ENCODE assay signal across 35 mouse cellular contexts in the genomic region with DNA sequence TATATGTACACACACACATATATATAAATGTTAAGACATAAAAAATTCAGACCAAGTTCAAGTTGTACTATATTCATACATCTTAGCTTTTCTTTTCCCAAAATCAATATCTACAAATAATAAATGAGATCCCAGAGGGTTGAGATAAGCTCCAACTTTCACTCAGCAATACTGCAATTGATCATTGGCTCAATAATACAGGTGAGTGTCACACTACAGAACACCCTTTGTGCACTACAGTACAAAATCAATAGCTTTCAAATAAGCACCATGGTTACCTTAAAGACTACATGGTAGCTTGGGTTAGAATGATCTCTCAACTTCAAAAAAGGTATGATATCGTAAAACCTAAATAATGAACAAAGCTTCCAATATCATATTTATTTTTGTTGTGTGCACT.
"Had no signal": no experiment of that assay in that cellular context is flagged by ENCODE, and none has a peak within 500 bp of the region (broad histone marks: within the 10 kb centered on the region; RNA-seq: fewer than 3 reads in every experiment).

No protein-coding gene starts in this region.

- H3K9me3 ChIP-seq: heart, embryonic 10.5 days; heart, embryonic 12.5 days; heart, embryonic 13.5 days; heart, embryonic 15.5 days; hindbrain, embryonic 10.5 days; hindbrain, embryonic 12.5 days; hindbrain, embryonic 13.5 days; hindbrain, embryonic 15.5 days; intestine, embryonic 15.5 days; kidney, embryonic 15.5 days had no signal

- H3K4me3 ChIP-seq: heart, embryonic 10.5 days; heart, embryonic 12.5 days; heart, embryonic 13.5 days; heart, embryonic 15.5 days; hindbrain, embryonic 10.5 days; hindbrain, embryonic 12.5 days; hindbrain, embryonic 13.5 days; hindbrain, embryonic 15.5 days; intestine, embryonic 15.5 days; kidney, embryonic 15.5 days; layer of hippocampus, adult 2 months had no signal

- H3K27me3 ChIP-seq: heart, embryonic 12.5 days; heart, embryonic 13.5 days; heart, embryonic 15.5 days; hindbrain, embryonic 12.5 days; hindbrain, embryonic 13.5 days; hindbrain, embryonic 15.5 days; intestine, embryonic 15.5 days; kidney, embryonic 15.5 days had no signal

- H3K4me2 ChIP-seq: heart, embryonic 11.5 days; heart, embryonic 12.5 days; heart, embryonic 13.5 days; heart, embryonic 15.5 days; hindbrain, embryonic 12.5 days; hindbrain, embryonic 13.5 days; hindbrain, embryonic 14.5 days; hindbrain, embryonic 15.5 days; intestine, embryonic 15.5 days; kidney, embryonic 15.5 days had no signal

- H3K4me1 ChIP-seq: heart, embryonic 10.5 days; heart, embryonic 12.5 days; heart, embryonic 13.5 days; heart, embryonic 15.5 days; hindbrain, embryonic 10.5 days; hindbrain, embryonic 12.5 days; hindbrain, embryonic 13.5 days; hindbrain, embryonic 15.5 days; intestine, embryonic 15.5 days; kidney, embryonic 15.5 days had no signal

- H3K9ac ChIP-seq: heart, embryonic 12.5 days; heart, embryonic 13.5 days; heart, embryonic 15.5 days; hindbrain, embryonic 12.5 days; hindbrain, embryonic 13.5 days; hindbrain, embryonic 14.5 days; hindbrain, embryonic 15.5 days; intestine, embryonic 15.5 days; kidney, embryonic 15.5 days had no signal

- H3K36me3 ChIP-seq: heart, embryonic 10.5 days; heart, embryonic 12.5 days; heart, embryonic 13.5 days; heart, embryonic 15.5 days; hindbrain, embryonic 10.5 days; hindbrain, embryonic 12.5 days; hindbrain, embryonic 13.5 days; hindbrain, embryonic 15.5 days; intestine, embryonic 15.5 days; kidney, embryonic 15.5 days had no signal

- DNase-seq: heart, postnatal 10 days; heart, postnatal 14 days; heart, postnatal 36 days; heart, postnatal 4 days; kidney, adult 11 months; kidney, adult 18-20 months; kidney, adult 2 months; kidney, adult 8-10 months; kidney, adult 9 months; kidney, postnatal 10 days; kidney, postnatal 14 days; kidney, postnatal 25 days; kidney, postnatal 36 days; kidney, postnatal 4 days; layer of hippocampus, adult 9-11 months; layer of hippocampus, postnatal 36 days had no signal

- H3K27ac ChIP-seq: heart, embryonic 10.5 days; heart, embryonic 13.5 days; heart, embryonic 15.5 days; hindbrain, embryonic 10.5 days; hindbrain, embryonic 12.5 days; hindbrain, embryonic 13.5 days; hindbrain, embryonic 14.5 days; hindbrain, embryonic 15.5 days; hindbrain, postnatal 0 days; intestine, embryonic 15.5 days; kidney, embryonic 15.5 days; kidney, postnatal 0 days; layer of hippocampus, adult 2 months had no signal

- ATAC-seq: hindbrain, embryonic 16.5 days; hindbrain, postnatal 0 days; inflammation-experienced regulatory T-cells, adult 6 months; intestine, embryonic 15.5 days; intestine, embryonic 16.5 days; intestine, postnatal 0 days had no signal
